Mouse (Mus musculus): ENCODE results near the gene Mcm5. TPM values are rescaled to one million over a fixed set of nuclear protein-coding genes. Genes with fewer than 3 reads are reported as not detected.

The Mcm5 gene
- polyA plus RNA-seq (2015; fragmentation: Nextera tagmentation; extraction: Ambion mirVana), result 206 and 212 TPM in 2 replicates

- peaks cover 16% of the 10 kb centered on the region for H3K4me1 ChIP-seq
- H3K27ac ChIP-seq, result peak within 1 kb of the TSS; percentile 76
- no peaks in the 10 kb centered on the region for H3K9me3 ChIP-seq
- H3K27me3 ChIP-seq, result no peaks in the 10 kb centered on the region
- under 1% methylated on average over 59 of the region's 59 CpGs for WGBS
- H3K36me3 ChIP-seq, result peaks cover 24% of the 10 kb centered on the region
- peak within 1 kb of the TSS; percentile 78 for H3K4me2 ChIP-seq
- H3K4me3 ChIP-seq, result peak within 1 kb of the TSS; percentile 60
- ATAC-seq (ENCODE audit: borderline replicate concordance, extremely low read depth, low FRiP score, low TSS enrichment), result peak; percentile 97
- peak within 1 kb of the TSS; percentile 63 for H3K9ac ChIP-seq
These were observed at the start of gene Mcm5 for GRCm38 (mm10) chr8:75109236-75109967. Gene Mcm5 (plus strand): TSS chr8:75109569.

GRCm38 (mm10) chr8:75060022-75060421 is 49.3 kb upstream of the Mcm5 start:
- no peak overlapping the region for H3K4me3 ChIP-seq
- WGBS, result 72% methylated on average over 6 of the region's 6 CpGs
- no peak overlapping the region for H3K4me2 ChIP-seq
- H3K9me3 ChIP-seq, result no peaks in the 10 kb centered on the region
- ATAC-seq (ENCODE audit: borderline replicate concordance, extremely low read depth, low FRiP score, low TSS enrichment), result no peak
- no peak overlapping the region for H3K9ac ChIP-seq
- H3K27me3 ChIP-seq, result no peaks in the 10 kb centered on the region
- H3K27ac ChIP-seq, result no peak overlapping the region
- no peaks in the 10 kb centered on the region; the same call in 1 of the 2 replicates for H3K36me3 ChIP-seq
- H3K4me1 ChIP-seq, result no peaks in the 10 kb centered on the region

- WGBS, result 75% methylated on average over 2 of the region's 2 CpGs
- Histone ChIP-seq H3K9me3 (no peaks in the 10 kb centered on the region), H3K9ac (no peak overlapping the region), H3K36me3 (no peaks in the 10 kb centered on the region; the same call in 1 of the 2 replicates), H3K27ac (no peak overlapping the region), H3K4me1 (no peaks in the 10 kb centered on the region), H3K4me3 (no peak overlapping the region), H3K27me3 (no peaks in the 10 kb centered on the region), H3K4me2 (no peak overlapping the region)
- no peak for ATAC-seq (ENCODE audit: borderline replicate concordance, extremely low read depth, low FRiP score, low TSS enrichment)
These were observed 48.6 kb upstream of the Mcm5 start for GRCm38 (mm10) chr8:75060815-75061214.

GRCm38 (mm10) chr8:75063290-75063689 is 46.1 kb upstream of the Mcm5 start:
- Histone ChIP-seq H3K9me3 (no peaks in the 10 kb centered on the region), H3K4me3 (no peak overlapping the region), H3K4me1 (no peaks in the 10 kb centered on the region), H3K36me3 (no peaks in the 10 kb centered on the region; the same call in 1 of the 2 replicates), H3K9ac (no peak overlapping the region), H3K27me3 (no peaks in the 10 kb centered on the region), H3K4me2 (no peak overlapping the region), H3K27ac (no peak overlapping the region)
- ATAC-seq (ENCODE audit: borderline replicate concordance, extremely low read depth, low FRiP score, low TSS enrichment), result no peak
- WGBS, result 73% methylated on average over 3 of the region's 3 CpGs

- no peaks in the 10 kb centered on the region; the same call in 1 of the 2 replicates for H3K36me3 ChIP-seq
- no peak overlapping the region for H3K27ac ChIP-seq
- no peaks in the 10 kb centered on the region for H3K9me3 ChIP-seq
- WGBS, result 78% methylated on average over 3 of the region's 3 CpGs
- no peak overlapping the region for H3K9ac ChIP-seq
- no peaks in the 10 kb centered on the region for H3K4me1 ChIP-seq
- no peak overlapping the region for H3K4me2 ChIP-seq
- H3K27me3 ChIP-seq, result no peaks in the 10 kb centered on the region
- ATAC-seq (ENCODE audit: borderline replicate concordance, extremely low read depth, low FRiP score, low TSS enrichment), result no peak
- no peak overlapping the region for H3K4me3 ChIP-seq
These were observed 44.6 kb upstream of the Mcm5 start for GRCm38 (mm10) chr8:75064790-75065189.

- H3K4me2 ChIP-seq, result no peak overlapping the region
- 59% methylated on average over 6 of the region's 6 CpGs for WGBS
- no peak overlapping the region for H3K27ac ChIP-seq
- no peak for ATAC-seq (ENCODE audit: borderline replicate concordance, extremely low read depth, low FRiP score, low TSS enrichment)
- no peak overlapping the region for H3K4me3 ChIP-seq
- no peaks in the 10 kb centered on the region for H3K27me3 ChIP-seq
- no peaks in the 10 kb centered on the region; the same call in 1 of the 2 replicates for H3K36me3 ChIP-seq
- no peak overlapping the region for H3K9ac ChIP-seq
- H3K4me1 ChIP-seq, result no peaks in the 10 kb centered on the region
- no peaks in the 10 kb centered on the region for H3K9me3 ChIP-seq
These were observed 42.1 kb upstream of the Mcm5 start for GRCm38 (mm10) chr8:75067287-75067686.

GRCm38 (mm10) chr8:75070297-75070696 is 39.1 kb upstream of the Mcm5 start:
- H3K4me1 ChIP-seq, result no peaks in the 10 kb centered on the region
- H3K9ac ChIP-seq, result no peak overlapping the region
- H3K4me2 ChIP-seq, result no peak overlapping the region
- H3K36me3 ChIP-seq, result no peaks in the 10 kb centered on the region
- no peak for ATAC-seq (ENCODE audit: borderline replicate concordance, extremely low read depth, low FRiP score, low TSS enrichment)
- H3K27me3 ChIP-seq, result no peaks in the 10 kb centered on the region
- no peak overlapping the region for H3K27ac ChIP-seq
- H3K9me3 ChIP-seq, result no peaks in the 10 kb centered on the region
- 78% methylated on average over 1 of the region's 1 CpGs for WGBS
- no peak overlapping the region for H3K4me3 ChIP-seq

GRCm38 (mm10) chr8:75071627-75072346 is 37.6 kb upstream of the Mcm5 start:
- no peak overlapping the region for H3K9ac ChIP-seq
- peak; percentile 58 for ATAC-seq (ENCODE audit: borderline replicate concordance, extremely low read depth, low FRiP score, low TSS enrichment)

GRCm38 (mm10) chr8:75074876-75075275 is 34.5 kb upstream of the Mcm5 start:
- no peaks in the 10 kb centered on the region for H3K9me3 ChIP-seq
- H3K9ac ChIP-seq, result no peak overlapping the region
- H3K4me3 ChIP-seq, result no peak overlapping the region
- no peak overlapping the region for H3K4me2 ChIP-seq
- H3K36me3 ChIP-seq, result no peaks in the 10 kb centered on the region
- no peak overlapping the region for H3K27ac ChIP-seq
- no peaks in the 10 kb centered on the region for H3K4me1 ChIP-seq
- H3K27me3 ChIP-seq, result no peaks in the 10 kb centered on the region
- ATAC-seq (ENCODE audit: borderline replicate concordance, extremely low read depth, low FRiP score, low TSS enrichment), result no peak
- WGBS, result 69% methylated on average over 1 of the region's 1 CpGs

More at GRCm38 (mm10) chr8:75071627-75072346, 37.6 kb upstream of the Mcm5 start:
- Histone ChIP-seq H3K9me3 (no peaks in the 10 kb centered on the region), H3K27ac (no peak overlapping the region), H3K4me3 (no peak overlapping the region), H3K4me1 (no peaks in the 10 kb centered on the region), H3K36me3 (no peaks in the 10 kb centered on the region), H3K4me2 (no peak overlapping the region), H3K27me3 (no peaks in the 10 kb centered on the region)
- WGBS, result 18% methylated on average over 4 of the region's 4 CpGs

- no peak for ATAC-seq (ENCODE audit: borderline replicate concordance, extremely low read depth, low FRiP score, low TSS enrichment)
- WGBS, result 62% methylated on average over 1 of the region's 1 CpGs
These were observed 31.2 kb upstream of the Mcm5 start for GRCm38 (mm10) chr8:75078215-75078614.

GRCm38 (mm10) chr8:75078851-75079250 is 30.5 kb upstream of the Mcm5 start:
- no peak for ATAC-seq (ENCODE audit: borderline replicate concordance, extremely low read depth, low FRiP score, low TSS enrichment)
- Histone ChIP-seq H3K9ac (no peak overlapping the region), H3K36me3 (no peaks in the 10 kb centered on the region), H3K27me3 (no peaks in the 10 kb centered on the region), H3K4me1 (peaks cover 9% of the 10 kb centered on the region; the same call in 1 of the 2 replicates), H3K4me2 (no peak overlapping the region), H3K4me3 (no peak overlapping the region), H3K27ac (no peak overlapping the region), H3K9me3 (no peaks in the 10 kb centered on the region)
- 94% methylated on average over 9 of the region's 9 CpGs for WGBS

More at GRCm38 (mm10) chr8:75078215-75078614, 31.2 kb upstream of the Mcm5 start:
- Histone ChIP-seq H3K9me3 (no peaks in the 10 kb centered on the region), H3K36me3 (no peaks in the 10 kb centered on the region), H3K9ac (no peak overlapping the region), H3K27me3 (no peaks in the 10 kb centered on the region), H3K27ac (no peak overlapping the region), H3K4me2 (no peak overlapping the region), H3K4me1 (peaks cover 4% of the 10 kb centered on the region; the same call in 1 of the 2 replicates), H3K4me3 (no peak overlapping the region)

All from lung, embryonic 15.5 days (tissue).